ENCODE assay signal across 9 mouse cellular contexts in genomic region chr3:51916060-51916870, GRCm38 (mm10).
A peak's percentile ranks its signal among the peaks of the same experiment; 100 is the strongest.
DNase-seq lines count a peak whose midpoint lies in the region; ATAC-seq and TF ChIP-seq lines count a peak whose summit lies in the region.
"Had no signal": no experiment of that assay in that cellular context is flagged by ENCODE, and none has a peak within 500 bp of the region (broad histone marks: within the 10 kb centered on the region; RNA-seq: fewer than 3 reads in every experiment).

No protein-coding gene starts in this region.

- H3K27ac ChIP-seq in heart, embryonic 12.5 days (ENCODE audit: poor library complexity, severe bottlenecking): peak overlapping the region; percentile 84
- H3K27ac ChIP-seq in kidney, embryonic 15.5 days: peak overlapping the region; percentile 94
- H3K27ac ChIP-seq in limb, embryonic 12.5 days: peak overlapping the region; percentile 84
- H3K27ac ChIP-seq in midbrain, postnatal 0 days (ENCODE audit: low read depth, low read length): peak overlapping the region; percentile 44

- peak; percentile 79 for ATAC-seq in heart, embryonic 12.5 days (ENCODE audit: insufficient number of reproducible peaks, low FRiP score)
- peak; percentile 94 for ATAC-seq in kidney, embryonic 15.5 days (replicated peaks; ENCODE audit: low FRiP score)
- peak; percentile 57; the same call in 1 of the 2 replicates for ATAC-seq in limb, embryonic 12.5 days (ENCODE audit: insufficient number of reproducible peaks, insufficient read depth, low FRiP score, low TSS enrichment, low read depth)
- ATAC-seq in midbrain, postnatal 0 days (ENCODE audit: low FRiP score): 0 out of 2 replicates have a peak, but pooled peaks have one; percentile 41

- no peak overlapping the region for H3K4me3 ChIP-seq in heart, embryonic 12.5 days
- H3K4me3 ChIP-seq in kidney, embryonic 15.5 days (replicated peaks): no peak overlapping the region
- H3K4me3 ChIP-seq in limb, embryonic 12.5 days (replicated peaks): no peak overlapping the region
- no peak overlapping the region for H3K4me3 ChIP-seq in midbrain, postnatal 0 days (ENCODE audit: low read depth, low read length)

- peak; percentile 60 for DNase-seq in urinary bladder, postnatal 14 days (ENCODE audit: low spot score)
- DNase-seq in urinary bladder, postnatal 10 days (ENCODE audit: low spot score): no peak
- DNase-seq in midbrain, postnatal 0 days (ENCODE audit: low spot score): peak; percentile 49
- peak; percentile 80 for DNase-seq in testis, postnatal 14 days (ENCODE audit: low spot score)
- no peak for DNase-seq in thymus, adult 18-20 months

- H3K36me3 ChIP-seq in heart, embryonic 12.5 days: no peaks in the 10 kb centered on the region
- H3K36me3 ChIP-seq in kidney, embryonic 15.5 days: no peaks in the 10 kb centered on the region
- no peaks in the 10 kb centered on the region for H3K36me3 ChIP-seq in limb, embryonic 12.5 days
- H3K36me3 ChIP-seq in midbrain, postnatal 0 days (ENCODE audit: insufficient read depth, low read length): no peaks in the 10 kb centered on the region
- H3K36me3 ChIP-seq: G1E had no signal

- H3K9ac ChIP-seq in heart, embryonic 12.5 days: no peak overlapping the region
- H3K9ac ChIP-seq in kidney, embryonic 15.5 days: no peak overlapping the region
- H3K9ac ChIP-seq in limb, embryonic 12.5 days (replicated peaks): peak overlapping the region; percentile 5; the same call in 1 of the 2 replicates
- no peak overlapping the region for H3K9ac ChIP-seq in midbrain, postnatal 0 days (replicated peaks; ENCODE audit: low read length, poor library complexity, severe bottlenecking)

- H3K9me3 ChIP-seq in heart, embryonic 12.5 days (replicated peaks): 0 out of 2 replicates have a peak, but pooled peaks cover 4% of the 10 kb centered on the region
- no peaks in the 10 kb centered on the region for H3K9me3 ChIP-seq in kidney, embryonic 15.5 days (replicated peaks)
- peaks cover 14% of the 10 kb centered on the region for H3K9me3 ChIP-seq in limb, embryonic 12.5 days
- H3K9me3 ChIP-seq in midbrain, postnatal 0 days (ENCODE audit: low read length): no peaks in the 10 kb centered on the region
- H3K9me3 ChIP-seq: G1E had no signal

- H3K27me3 ChIP-seq in heart, embryonic 12.5 days (replicated peaks): no peaks in the 10 kb centered on the region
- no peaks in the 10 kb centered on the region for H3K27me3 ChIP-seq in kidney, embryonic 15.5 days
- H3K27me3 ChIP-seq in limb, embryonic 12.5 days: no peaks in the 10 kb centered on the region
- H3K27me3 ChIP-seq in midbrain, postnatal 0 days (ENCODE audit: insufficient read depth, low read length): no peaks in the 10 kb centered on the region

- peaks cover 36% of the 10 kb centered on the region for H3K4me1 ChIP-seq in heart, embryonic 12.5 days (replicated peaks)
- H3K4me1 ChIP-seq in kidney, embryonic 15.5 days: peaks cover 63% of the 10 kb centered on the region
- H3K4me1 ChIP-seq in limb, embryonic 12.5 days (replicated peaks): peaks cover 35% of the 10 kb centered on the region
- 0 out of 2 replicates have a peak, but pooled peaks cover 3% of the 10 kb centered on the region for H3K4me1 ChIP-seq in midbrain, postnatal 0 days (ENCODE audit: insufficient read depth, low read length)

- peak overlapping the region; percentile 37 for H3K4me2 ChIP-seq in heart, embryonic 12.5 days
- peak overlapping the region; percentile 49 for H3K4me2 ChIP-seq in kidney, embryonic 15.5 days
- H3K4me2 ChIP-seq in limb, embryonic 12.5 days: peak overlapping the region; percentile 23
- H3K4me2 ChIP-seq in midbrain, postnatal 0 days (ENCODE audit: low read depth, low read length, poor library complexity, severe bottlenecking): no peak overlapping the region

- TF ChIP-seq CTCF in midbrain, postnatal 0 days (IDR thresholded peaks at IDR 0.05): no peak

- 17% methylated on average over 10 of the region's 10 CpGs for WGBS in heart, embryonic 12.5 days
- WGBS in kidney, embryonic 15.5 days: 11% methylated on average over 10 of the region's 10 CpGs
- WGBS in limb, embryonic 12.5 days: 20% methylated on average over 10 of the region's 10 CpGs
- 34% methylated on average over 10 of the region's 10 CpGs for WGBS in midbrain, postnatal 0 days

Comparison
In these comparisons a context has a peak if more than half of its experiments do, and no peak if none do; other contexts are left out.
1. DNase-seq: peak in urinary bladder, postnatal 14 days (single experiment), midbrain, postnatal 0 days (single experiment) and testis, postnatal 14 days (single experiment); none in urinary bladder, postnatal 10 days (single experiment) and thymus, adult 18-20 months (0 of 2).
2. ATAC-seq: peak in every context shown above with its lines; median percentile 94 in kidney, embryonic 15.5 days; 79 in heart, embryonic 12.5 days; 57 in limb, embryonic 12.5 days; 41 in midbrain, postnatal 0 days.
3. H3K27ac ChIP-seq: peak in every context shown above with its lines; median percentile 94 in kidney, embryonic 15.5 days; 84 in heart, embryonic 12.5 days; 84 in limb, embryonic 12.5 days; 44 in midbrain, postnatal 0 days.